Mouse (Mus musculus) ES-E14 (cell line): ENCODE data around the gene Dok3.

Source experiments
- HCFC1 ChIP-seq: IDR thresholded peaks from 2 replicates; pipeline ENCODE4 v1.6.1; 2012; ENCODE audit warnings: low read length, inconsistent platforms, borderline replicate concordance; ENCODE audit not compliant: insufficient read depth
- MAFK ChIP-seq: IDR thresholded peaks from 2 replicates; pipeline ENCODE4 v1.6.1; 2014; ENCODE audit warnings: mild to moderate bottlenecking, low read depth, low read length, inconsistent platforms; ENCODE audit not compliant: insufficient read depth
- ZC3H11A ChIP-seq: IDR thresholded peaks from 2 replicates; pipeline ENCODE4 v1.6.1; 2012; ENCODE audit warnings: low read depth, mild to moderate bottlenecking, inconsistent platforms, low read length, borderline replicate concordance
- ZNF384 ChIP-seq: IDR thresholded peaks from 2 replicates; pipeline ENCODE4 v1.6.1; 2012; ENCODE audit warnings: low read depth, low read length, inconsistent platforms

GRCm38 (mm10) chr13:55510332-55510667, 18.8 kb downstream of the Dok3 start:
- peak; percentile 83 for TF ChIP-seq MAFK
- no peak for TF ChIP-seq ZC3H11A
- no peak for TF ChIP-seq ZNF384
- TF ChIP-seq HCFC1, result no peak
